12 mouse cellular contexts compared by ENCODE assay signal in the genomic region with DNA sequence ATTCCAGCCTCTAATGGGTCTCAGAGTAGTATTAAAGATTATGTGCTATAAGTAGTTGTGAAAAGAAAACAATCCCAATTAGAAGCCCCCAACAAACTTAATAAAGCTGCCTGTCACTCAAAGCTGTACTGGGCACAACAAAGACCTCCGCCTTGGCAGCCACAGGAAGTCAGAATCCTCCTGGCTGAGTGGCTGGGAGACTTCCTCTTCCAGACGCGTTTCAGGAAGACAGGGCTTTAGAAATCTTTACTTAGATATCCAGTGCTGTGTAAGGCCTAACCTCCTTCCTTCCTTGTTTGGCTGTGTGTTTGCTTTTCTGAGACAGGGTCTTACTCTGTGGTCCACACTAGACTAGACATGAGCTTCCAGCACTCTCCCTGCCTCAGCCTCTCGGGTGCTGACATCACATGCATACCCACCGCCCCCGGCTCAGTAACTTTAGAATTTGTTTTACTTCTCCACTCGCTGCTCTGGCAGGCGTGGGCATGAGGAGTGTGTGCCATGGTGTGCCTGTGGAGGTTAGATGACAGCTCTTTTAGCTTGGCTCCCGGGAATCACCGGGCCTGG. TPM values are rescaled to one million over a fixed set of nuclear protein-coding genes. Genes with fewer than 3 reads are reported as not detected.
A peak's percentile ranks its signal among the peaks of the same experiment; 100 is the strongest.
DNase-seq lines count a peak whose midpoint lies in the region; ATAC-seq and TF ChIP-seq lines count a peak whose summit lies in the region.
"Had no signal": no experiment of that assay in that cellular context is flagged by ENCODE, and none has a peak within 500 bp of the region (broad histone marks: within the 10 kb centered on the region; RNA-seq: fewer than 3 reads in every experiment).

No protein-coding gene starts in this region.

- intact Hi-C loops in gastrocnemius, adult 2 months (cut with DNase I), result loop anchor here (2.0 kb wide), 1 partner anchor 14 kb away; no protein-coding TSS in a partner anchor
- intact Hi-C loops in gastrocnemius, postnatal 14 days (cut with DNase I; ENCODE audit: low total_unique reads), result no loop called here

- peaks cover 26% of the 10 kb centered on the region for H3K36me3 ChIP-seq in kidney, postnatal 0 days (ENCODE audit: insufficient read depth, low read length)
- H3K36me3 ChIP-seq in midbrain, embryonic 16.5 days (ENCODE audit: control insufficient read depth, insufficient read depth, low read length), result peaks cover 51% of the 10 kb centered on the region
- peaks cover 83% of the 10 kb centered on the region for H3K36me3 ChIP-seq in midbrain, embryonic 10.5 days
- H3K36me3 ChIP-seq in stomach, embryonic 15.5 days, result peaks cover 35% of the 10 kb centered on the region

- no peak for ATAC-seq in kidney, postnatal 0 days (replicated peaks; ENCODE audit: low FRiP score, low read depth)
- no peak for ATAC-seq in midbrain, embryonic 16.5 days
- ATAC-seq in stomach, embryonic 15.5 days (ENCODE audit: insufficient read depth, low FRiP score, low read depth), result no peak

- H3K9me3 ChIP-seq in kidney, postnatal 0 days (replicated peaks; ENCODE audit: low read length), result no peaks in the 10 kb centered on the region
- no peaks in the 10 kb centered on the region for H3K9me3 ChIP-seq in midbrain, embryonic 16.5 days (replicated peaks; ENCODE audit: control insufficient read depth, low read length, poor library complexity, severe bottlenecking)
- no peaks in the 10 kb centered on the region; the same call in 1 of the 2 replicates for H3K9me3 ChIP-seq in midbrain, embryonic 10.5 days (replicated peaks)
- no peaks in the 10 kb centered on the region for H3K9me3 ChIP-seq in stomach, embryonic 15.5 days
- H3K9me3 ChIP-seq: limb, embryonic 13.5 days had no signal

- H3K9ac ChIP-seq in kidney, postnatal 0 days (ENCODE audit: low read depth, low read length), result no peak overlapping the region
- no peak overlapping the region for H3K9ac ChIP-seq in midbrain, embryonic 16.5 days (ENCODE audit: low read depth, low read length)
- no peak overlapping the region for H3K9ac ChIP-seq in stomach, embryonic 15.5 days
- H3K9ac ChIP-seq: limb, embryonic 13.5 days had no signal

- 62% methylated on average over 10 of the region's 10 CpGs for WGBS in kidney, postnatal 0 days
- 87% methylated on average over 10 of the region's 10 CpGs for WGBS in midbrain, embryonic 16.5 days
- WGBS in midbrain, embryonic 10.5 days, result 87% methylated on average over 10 of the region's 10 CpGs
- 75% methylated on average over 10 of the region's 10 CpGs for WGBS in stomach, embryonic 15.5 days

- H3K4me3 ChIP-seq in gastrocnemius, adult 2 months, result peak overlapping the region; percentile 36; the same call in 1 of the 2 replicates
- H3K4me3 ChIP-seq in kidney, postnatal 0 days (replicated peaks; ENCODE audit: low read depth, low read length), result no peak overlapping the region
- no peak overlapping the region for H3K4me3 ChIP-seq in midbrain, embryonic 16.5 days (ENCODE audit: low read depth, low read length)
- no peak overlapping the region for H3K4me3 ChIP-seq in midbrain, embryonic 10.5 days
- H3K4me3 ChIP-seq in stomach, embryonic 15.5 days (replicated peaks), result no peak overlapping the region
- H3K4me3 ChIP-seq: limb, embryonic 13.5 days had no signal

- no peaks in the 10 kb centered on the region for H3K27me3 ChIP-seq in kidney, postnatal 0 days (ENCODE audit: insufficient read depth, low read length)
- H3K27me3 ChIP-seq in midbrain, embryonic 16.5 days (ENCODE audit: control insufficient read depth, insufficient read depth, low read depth, low read length), result no peaks in the 10 kb centered on the region
- no peaks in the 10 kb centered on the region for H3K27me3 ChIP-seq in midbrain, embryonic 10.5 days (ENCODE audit: low read depth, poor library complexity, severe bottlenecking)
- no peaks in the 10 kb centered on the region for H3K27me3 ChIP-seq in stomach, embryonic 15.5 days (replicated peaks)
- H3K27me3 ChIP-seq: limb, embryonic 13.5 days had no signal

- no peak for DNase-seq in gastrocnemius, adult 2 months
- DNase-seq in gastrocnemius, postnatal 14 days, result no peak
- DNase-seq in kidney, postnatal 0 days (ENCODE audit: low spot score), result no peak
- DNase-seq in kidney, postnatal 4 days, result no peak
- no peak for DNase-seq in midbrain, embryonic 10.5 days (ENCODE audit: low spot score)
- no peak for DNase-seq in B cell, adult 2 months

- H3K27ac ChIP-seq in gastrocnemius, adult 2 months, result peak overlapping the region; percentile 80
- H3K27ac ChIP-seq in kidney, postnatal 0 days, result 0 out of 2 replicates have a peak overlapping the region, but pooled peaks have one; percentile 19
- 0 out of 2 replicates have a peak overlapping the region, but pooled peaks have one; percentile 33 for H3K27ac ChIP-seq in midbrain, embryonic 16.5 days (ENCODE audit: low read length)
- no peak overlapping the region for H3K27ac ChIP-seq in midbrain, embryonic 10.5 days (replicated peaks)
- peak overlapping the region; percentile 46; the same call in 1 of the 2 replicates for H3K27ac ChIP-seq in stomach, embryonic 15.5 days
- H3K27ac ChIP-seq: limb, embryonic 13.5 days had no signal

- TF ChIP-seq CTCF in gastrocnemius, adult 2 months (IDR thresholded peaks at IDR 0.05), result no peak
- TF ChIP-seq CTCF in kidney, postnatal 0 days (IDR thresholded peaks at IDR 0.05; ENCODE audit: low read depth), result no peak

- no peaks in the 10 kb centered on the region for H3K4me1 ChIP-seq in kidney, postnatal 0 days (replicated peaks; ENCODE audit: insufficient read depth, low read length)
- H3K4me1 ChIP-seq in midbrain, embryonic 16.5 days (ENCODE audit: control insufficient read depth, insufficient read depth, low read length), result no peaks in the 10 kb centered on the region
- H3K4me1 ChIP-seq in midbrain, embryonic 10.5 days, result 0 out of 2 replicates have a peak, but pooled peaks cover 4% of the 10 kb centered on the region
- H3K4me1 ChIP-seq in stomach, embryonic 15.5 days, result 0 out of 2 replicates have a peak, but pooled peaks cover 4% of the 10 kb centered on the region

- H3K4me2 ChIP-seq in kidney, postnatal 0 days (ENCODE audit: low read length), result no peak overlapping the region
- no peak overlapping the region for H3K4me2 ChIP-seq in midbrain, embryonic 16.5 days (ENCODE audit: low read length)
- H3K4me2 ChIP-seq in stomach, embryonic 15.5 days, result no peak overlapping the region
- H3K4me2 ChIP-seq: limb, embryonic 13.5 days had no signal

RNA-seq across cellular contexts. Expression of gene Cttnbp2nl, which starts 16.6 kb away (rescaled TPM):
- total RNA-seq in gastrocnemius, adult 2 months (2021), result 1 to 10 TPM; 4.5 to 8.4 TPM
- total RNA-seq in gastrocnemius, postnatal 14 days (2021), result 10 to 100 TPM in 1 of 2 experiments, 1 to 10 TPM in 1; 7.5 to 13.9 TPM
- 26.4 and 26.5 TPM in 2 replicates for polyA plus RNA-seq in kidney, postnatal 0 days (2015; fragmentation: Nextera tagmentation; extraction: Ambion mirVana)
- polyA plus RNA-seq in midbrain, embryonic 16.5 days (2015; fragmentation: Nextera tagmentation; extraction: Ambion mirVana), result 57.9 and 58.5 TPM in 2 replicates
- polyA plus RNA-seq in midbrain, embryonic 10.5 days (2016; fragmentation: Nextera tagmentation; extraction: Ambion mirVana), result 35.0 and 47.1 TPM in 2 replicates
- polyA plus RNA-seq in stomach, embryonic 15.5 days (2015; fragmentation: Nextera tagmentation; extraction: Ambion mirVana), result 22.9 and 23.0 TPM in 2 replicates

RNA-seq across cellular contexts. Expression of gene 4930564D02Rik, which starts 30.3 kb away (rescaled TPM):
- total RNA-seq in gastrocnemius, adult 2 months (2021), result not detected
- total RNA-seq in gastrocnemius, postnatal 14 days (2021), result not detected
- not detected in 2 replicates for polyA plus RNA-seq in kidney, postnatal 0 days (2015; fragmentation: Nextera tagmentation; extraction: Ambion mirVana)
- not detected in 2 replicates for polyA plus RNA-seq in midbrain, embryonic 16.5 days (2015; fragmentation: Nextera tagmentation; extraction: Ambion mirVana)
- not detected in 2 replicates for polyA plus RNA-seq in midbrain, embryonic 10.5 days (2016; fragmentation: Nextera tagmentation; extraction: Ambion mirVana)
- polyA plus RNA-seq in stomach, embryonic 15.5 days (2015; fragmentation: Nextera tagmentation; extraction: Ambion mirVana), result not detected in 2 replicates
- total RNA-seq: gastrocnemius, postnatal 4 days; MEL; monocyte, adult 5-6 weeks had no signal
- polyA plus RNA-seq: limb, embryonic 13.5 days had no signal
